Mouse (Mus musculus): Measurements from ENCODE around the gene Dolk.

Gene Dolk

DNA sequence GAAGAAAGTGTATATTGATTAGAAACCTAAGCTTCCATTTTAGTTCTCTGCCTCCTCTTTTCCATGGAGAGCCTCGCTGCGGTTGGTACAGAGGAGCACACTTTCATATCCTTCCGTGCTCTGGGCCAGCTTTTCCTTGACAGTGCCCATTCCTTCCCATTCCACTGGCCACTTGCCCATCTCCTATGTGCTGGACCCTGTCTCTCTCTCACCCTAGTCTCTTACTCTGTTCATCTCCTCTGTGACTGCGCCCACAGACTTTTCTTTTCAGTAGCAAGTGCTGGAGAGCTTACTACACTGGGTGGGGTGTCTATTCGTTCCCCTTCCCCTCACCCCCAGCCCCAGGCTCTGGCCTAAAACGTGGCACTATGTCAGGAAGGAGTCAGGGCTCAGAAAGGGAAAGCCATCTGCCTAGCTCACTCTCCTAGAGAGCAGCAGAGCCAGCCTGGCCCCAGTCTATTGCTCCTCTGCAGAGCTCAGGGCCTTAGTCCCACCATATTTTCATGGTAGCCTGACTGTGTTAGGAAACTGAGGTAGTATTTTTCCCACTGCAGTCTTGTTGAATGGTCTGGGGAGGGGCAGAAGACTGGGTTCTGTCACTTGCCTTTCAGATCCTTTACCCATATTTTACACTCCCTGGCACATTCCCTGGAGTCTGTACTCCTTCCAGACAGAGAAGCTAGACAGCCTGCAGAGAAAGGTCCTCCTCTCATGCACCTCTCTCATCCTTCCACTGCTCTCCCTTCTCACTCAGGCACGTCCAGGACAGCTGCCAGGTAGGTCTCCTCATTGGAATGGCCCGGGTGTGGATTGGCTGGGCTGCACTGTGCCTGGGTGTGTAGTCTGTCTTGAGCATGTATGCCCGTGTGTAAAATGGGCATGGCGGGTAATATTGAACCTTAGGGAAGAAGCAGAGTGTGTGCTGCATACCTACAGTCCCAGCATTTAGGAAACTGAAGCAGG is 35.7 kb downstream of the Dolk start:
- in situ Hi-C loops (cut with MseI, MboI) = no loop called here

DNA sequence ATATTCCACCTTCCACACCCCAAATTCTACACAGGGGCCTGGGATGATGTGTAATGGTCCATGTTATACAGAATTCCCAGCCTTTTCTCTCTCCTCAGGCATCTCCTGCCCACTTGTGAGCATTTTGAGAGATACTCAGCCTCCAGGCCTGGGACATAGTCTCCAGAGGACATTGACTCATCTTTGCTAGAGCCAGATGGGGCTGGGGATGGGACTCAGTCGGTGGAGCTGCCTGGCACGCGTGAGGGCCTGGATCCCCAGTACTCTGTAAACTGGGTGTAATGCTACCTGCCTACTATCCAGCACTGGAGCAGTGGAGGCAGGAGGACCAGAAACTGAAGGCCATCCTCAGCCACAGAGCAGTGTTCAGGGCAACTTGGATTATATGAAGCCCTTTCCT is 37.0 kb downstream of the Dolk start:
- in situ Hi-C loops (cut with MseI, MboI) = no loop called here

DNA sequence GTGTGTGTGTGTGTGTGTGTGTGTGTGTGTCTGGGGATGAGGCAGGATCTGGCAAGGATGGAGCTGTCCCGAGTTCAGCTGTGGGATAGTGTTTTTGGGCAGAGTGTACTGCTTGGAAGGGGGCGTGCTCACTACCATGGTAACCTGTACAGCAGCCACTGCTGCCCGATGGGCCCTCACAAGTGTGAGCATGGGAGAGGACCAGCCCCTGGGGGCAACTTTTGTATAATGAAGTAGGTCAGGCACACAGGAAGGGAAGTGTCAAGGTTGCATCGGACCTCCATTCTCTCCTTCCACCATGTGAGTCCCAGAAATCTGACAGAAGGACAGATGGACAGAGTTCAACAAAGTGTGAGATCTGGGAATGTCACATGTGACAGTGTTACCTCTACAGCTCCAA is 38.5 kb downstream of the Dolk start:
- in situ Hi-C loops (cut with MseI, MboI) = no loop called here

DNA sequence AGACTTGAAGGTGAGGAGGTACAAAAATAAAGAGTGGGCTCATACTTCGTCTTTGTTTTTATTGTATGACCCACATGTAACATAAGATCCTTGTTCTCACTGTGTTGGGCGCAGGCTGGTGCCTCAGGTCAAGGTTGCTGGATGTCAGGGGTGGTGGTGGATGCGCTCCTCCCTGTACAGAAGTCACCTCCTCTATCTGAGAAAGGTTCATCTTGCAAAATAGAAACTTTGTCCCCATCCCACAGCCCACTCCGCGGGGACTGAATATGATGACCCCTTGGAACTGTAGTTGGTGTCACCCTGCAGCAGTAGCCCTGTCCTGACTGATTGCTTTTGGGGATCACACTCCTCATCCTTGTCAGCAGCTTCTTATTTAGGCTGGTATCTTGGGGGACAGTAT is 39.1 kb downstream of the Dolk start:
- in situ Hi-C loops (cut with MseI, MboI) = no loop called here

DNA sequence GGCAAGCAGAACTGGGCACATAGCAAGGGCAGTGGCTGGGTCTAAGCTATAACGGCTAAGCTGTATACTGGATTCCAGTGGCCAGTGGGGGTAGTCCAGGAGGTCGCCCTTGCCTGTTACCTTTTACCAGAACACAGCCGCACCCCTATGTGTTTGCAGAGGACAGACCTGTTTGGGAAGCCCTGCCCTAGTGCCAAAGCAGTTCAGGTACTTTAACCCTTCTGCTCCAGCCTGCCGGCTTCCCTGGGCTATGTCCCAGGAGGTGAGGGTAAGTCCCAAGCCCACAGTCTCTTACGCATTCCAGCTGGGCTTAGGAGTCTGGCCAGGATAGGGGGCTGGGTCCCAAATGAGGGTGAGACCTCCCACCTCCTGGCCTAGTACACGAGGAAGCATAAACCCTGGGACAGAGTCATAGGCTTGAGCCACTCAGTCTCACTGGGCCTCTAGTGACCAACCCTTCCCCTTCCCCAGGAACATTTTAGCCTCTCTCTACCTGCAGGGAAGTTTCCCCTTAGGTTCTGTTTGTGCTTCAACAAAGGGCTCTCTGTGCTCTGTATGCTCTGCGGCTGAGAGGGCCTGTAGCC is 41.4 kb downstream of the Dolk start:
- in situ Hi-C loops (cut with MseI, MboI) = no loop called here

DNA sequence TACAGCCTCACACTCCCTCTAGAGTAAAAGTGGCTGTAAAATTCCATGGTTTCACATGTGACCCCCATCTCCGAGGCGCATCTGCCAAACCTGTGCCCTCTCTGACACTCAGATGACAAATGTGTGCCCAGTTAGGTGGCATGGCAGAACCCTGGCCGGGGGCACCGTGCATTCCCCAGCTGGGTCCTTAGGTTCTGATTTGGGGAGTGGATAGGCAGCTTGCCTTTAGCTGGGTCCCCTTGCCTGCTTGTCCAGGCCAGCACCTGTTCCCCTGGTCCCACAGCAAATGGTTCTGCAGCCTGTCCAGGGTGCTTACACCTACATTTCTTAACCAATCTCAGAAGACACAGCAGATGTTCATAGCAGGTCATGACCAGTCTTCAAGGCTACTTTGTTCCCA is 42.7 kb downstream of the Dolk start:
- in situ Hi-C loops (cut with MseI, MboI) = no loop called here

DNA sequence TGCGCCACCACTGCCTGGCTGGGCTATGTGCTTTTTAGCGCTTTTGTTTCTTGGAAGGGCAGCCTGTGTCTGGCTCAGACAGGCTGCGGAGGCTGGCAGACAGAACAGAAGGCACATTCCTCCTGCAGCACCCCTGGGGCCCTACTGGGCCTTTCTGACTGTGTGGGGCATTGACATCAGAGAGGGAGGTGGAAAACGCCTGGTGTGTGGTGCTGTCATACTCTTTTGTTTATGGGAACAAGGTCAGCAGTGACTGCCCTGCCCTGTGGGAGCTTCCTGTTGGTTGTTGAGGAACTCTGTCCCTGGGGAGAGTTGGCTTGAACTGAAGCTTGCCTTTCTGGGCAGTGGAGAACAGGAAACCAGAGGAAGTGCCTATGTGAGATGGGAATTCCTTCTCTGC is 43.6 kb downstream of the Dolk start:
- in situ Hi-C loops (cut with MseI, MboI) = no loop called here

DNA sequence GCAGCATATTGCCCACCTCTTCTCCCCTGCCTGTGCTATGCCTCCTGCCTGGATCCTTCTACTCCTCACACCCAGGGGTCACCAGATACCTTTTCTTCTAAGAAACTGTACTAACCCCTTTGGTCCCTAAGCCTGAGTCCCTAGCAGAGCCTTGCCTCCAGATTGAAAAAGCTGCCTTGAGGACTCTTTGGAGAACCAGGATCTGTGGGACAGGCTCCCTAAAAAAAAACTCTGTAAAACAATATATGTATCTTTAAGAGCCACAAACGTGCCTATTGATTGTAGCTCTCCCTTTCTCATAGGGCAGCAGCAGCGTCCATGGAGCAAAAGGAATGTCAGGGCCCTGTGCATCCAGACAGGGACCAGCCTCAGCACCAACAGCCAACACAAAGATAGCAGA is 45.9 kb downstream of the Dolk start, which contains the start of gene Gm28035:
Gm28035 (plus strand) TSS at position 301 of the 400 bp plus-strand sequence.
- in situ Hi-C loops (cut with MseI, MboI) = no loop called here

DNA sequence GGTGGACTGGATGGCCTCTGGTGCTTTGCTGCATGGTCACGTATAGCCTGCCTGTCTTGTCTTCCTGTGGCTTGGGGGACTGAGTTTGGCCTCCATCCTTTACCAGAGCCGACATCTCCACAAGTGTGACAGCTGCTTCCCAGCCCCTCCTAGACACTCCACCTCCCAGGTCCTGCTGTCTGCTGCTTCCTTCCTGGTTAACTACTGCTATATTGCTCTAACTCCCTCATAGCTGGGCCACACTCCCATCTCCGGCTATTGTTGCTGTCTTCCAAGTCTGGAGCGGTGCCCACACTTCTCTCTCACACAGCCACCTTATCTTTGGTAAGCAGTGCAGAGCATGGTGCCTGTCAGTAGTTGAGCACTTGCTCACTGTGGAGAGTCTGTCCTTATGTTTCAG is 46.4 kb downstream of the Dolk start:
- in situ Hi-C loops (cut with MseI, MboI) = no loop called here

DNA sequence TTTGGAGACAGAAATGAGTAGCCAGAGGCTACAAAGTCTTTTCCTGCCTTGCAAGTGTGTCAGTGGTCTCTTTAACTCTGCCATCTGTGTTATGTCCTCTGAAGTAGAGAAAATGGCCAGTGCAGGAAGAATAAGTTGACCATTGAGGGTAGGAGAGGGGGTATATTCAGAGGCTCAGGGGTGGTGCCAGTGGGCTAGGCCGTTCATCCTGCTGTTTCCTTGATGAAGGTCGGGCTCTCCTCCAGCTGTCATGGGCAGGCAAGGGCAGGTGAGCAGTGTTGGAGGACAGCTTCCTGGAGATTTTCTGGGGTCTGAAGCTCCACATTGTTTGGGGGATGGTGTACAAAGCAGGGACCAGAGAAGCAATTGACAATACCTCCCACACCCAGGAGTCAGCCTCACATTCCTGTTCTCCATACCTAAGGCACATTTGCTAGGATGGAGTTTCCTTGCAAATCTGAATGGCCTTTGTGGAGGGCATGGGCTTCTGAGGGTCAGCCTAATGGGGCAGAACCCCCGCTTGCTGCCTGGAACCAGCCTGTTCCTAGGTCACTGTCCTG is 47.1 kb downstream of the Dolk start:
- in situ Hi-C loops (cut with MseI, MboI) = no loop called here

DNA sequence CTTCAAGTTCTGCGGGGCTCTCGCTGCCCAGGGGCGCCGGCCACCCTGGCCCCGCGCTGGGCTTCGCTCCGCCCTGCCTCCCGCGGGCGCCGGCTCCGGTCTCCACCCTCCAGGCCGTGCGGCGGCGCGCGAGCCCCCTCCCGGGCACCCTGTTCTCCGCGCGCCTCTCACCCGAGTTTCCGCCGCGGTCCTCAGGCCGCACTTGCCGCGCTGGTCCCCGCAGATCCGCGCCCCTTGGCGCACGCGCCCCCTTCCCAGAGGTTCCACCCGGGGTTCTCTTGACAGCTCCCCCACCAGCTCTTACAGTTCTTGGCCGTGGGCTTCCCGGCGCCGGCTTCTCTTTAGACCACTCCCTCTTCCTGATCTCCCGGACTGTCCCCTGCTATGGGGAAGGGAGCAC is 48.3 kb downstream of the Dolk start:
- in situ Hi-C loops (cut with MseI, MboI) = no loop called here

DNA sequence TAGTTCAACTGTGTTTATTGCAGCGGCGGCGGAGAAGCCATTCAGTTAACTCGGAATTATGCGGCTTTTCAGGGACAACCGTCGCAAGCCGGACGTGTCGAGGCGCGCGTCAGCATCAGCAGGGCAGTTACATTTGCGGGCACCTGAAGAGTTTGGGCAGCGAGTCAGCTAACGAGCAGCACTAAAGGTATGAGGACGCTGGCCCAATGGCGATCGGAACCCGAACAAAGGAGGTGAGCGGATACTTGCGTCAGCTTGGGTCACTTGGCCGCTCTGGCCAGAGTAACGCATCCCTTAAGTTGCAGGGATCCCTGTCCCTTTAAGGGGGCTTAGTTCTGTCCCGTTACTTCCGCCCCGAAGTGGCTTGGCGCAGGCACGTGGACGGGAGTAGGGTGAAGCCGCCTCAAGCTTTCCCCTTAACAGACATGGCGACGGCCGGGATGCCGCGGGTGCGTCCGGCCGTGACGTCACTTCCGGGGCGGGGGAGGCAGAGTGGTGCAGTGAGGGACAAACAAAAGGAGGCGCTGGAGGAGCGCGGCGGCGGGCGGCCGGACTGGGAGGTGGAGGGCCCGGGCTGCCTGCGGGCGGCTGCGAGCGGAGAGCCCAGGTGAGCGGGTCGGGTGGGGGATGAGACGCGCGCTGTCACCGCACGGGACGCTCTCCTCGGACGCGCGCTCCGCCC is 48.8 kb downstream of the Dolk start, which contains the start of gene Lrrc8a:
Lrrc8a (plus strand) TSS at position 517 of the 682 bp plus-strand sequence.
- in situ Hi-C loops (cut with MseI, MboI) = no loop called here

DNA sequence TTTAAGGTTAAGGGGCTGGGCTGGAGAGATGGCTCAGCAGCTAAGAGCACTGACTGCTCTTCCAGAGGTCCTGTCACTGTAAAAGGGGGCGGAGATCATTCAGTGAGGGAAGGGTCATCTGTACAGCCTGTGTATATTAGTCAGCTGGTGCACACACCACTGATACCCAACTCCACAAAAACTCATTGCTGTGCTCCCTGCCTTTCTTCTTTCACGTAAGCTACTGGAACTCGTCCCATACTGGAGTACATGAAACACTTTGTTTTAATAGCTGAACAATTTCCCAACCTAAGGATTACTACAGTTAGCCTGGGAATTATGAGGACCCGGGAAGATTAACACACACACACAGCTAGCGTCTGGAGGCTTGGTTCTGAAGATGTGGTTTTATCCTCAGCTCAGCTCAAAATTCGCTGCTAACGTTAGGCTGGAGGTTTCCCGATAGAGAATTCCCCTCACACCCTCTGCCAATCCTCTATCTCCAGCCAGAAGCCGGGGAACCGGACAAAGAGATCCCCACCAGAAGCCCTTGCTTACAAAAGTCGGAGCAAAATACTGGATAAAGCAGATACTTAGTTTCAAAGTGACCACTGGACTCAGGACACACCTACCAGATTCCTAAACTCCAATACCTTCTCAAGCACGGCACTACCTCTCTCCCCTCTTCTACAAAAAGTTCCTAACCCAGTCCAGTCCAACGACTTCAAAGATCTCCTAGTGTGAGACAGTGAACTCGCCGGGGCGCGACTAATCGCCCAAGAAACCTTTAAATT is 49.5 kb downstream of the Dolk start:
- in situ Hi-C loops (cut with MseI, MboI) = no loop called here

DNA sequence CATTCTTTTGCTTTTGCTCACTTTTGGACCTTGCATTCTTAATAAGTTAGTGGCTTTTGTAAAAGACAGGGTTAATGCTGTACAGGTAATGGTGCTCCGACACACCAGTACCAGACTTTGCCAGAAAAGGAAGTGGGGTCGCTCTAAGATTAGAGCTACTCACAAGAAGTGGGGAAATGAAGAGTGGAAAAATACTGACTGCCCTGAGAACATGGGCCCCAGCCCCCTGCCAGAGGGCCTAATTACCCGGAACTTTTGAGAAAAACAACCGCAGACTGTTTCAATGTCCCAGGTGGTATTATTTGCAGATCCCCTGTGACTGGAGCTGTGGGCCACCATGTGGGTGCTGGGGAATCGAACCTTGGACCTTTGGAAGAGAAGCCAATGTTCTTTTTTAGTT is 50.5 kb downstream of the Dolk start:
- in situ Hi-C loops (cut with MseI, MboI) = no loop called here
